Mouse (Mus musculus): ENCODE results near the gene Cd300lf. TPM values are rescaled to one million over a fixed set of nuclear protein-coding genes. Genes with fewer than 3 reads are reported as not detected.

Cd300lf gene
- polyA plus RNA-seq, 1 experiment, result 6.9 TPM

DNA sequence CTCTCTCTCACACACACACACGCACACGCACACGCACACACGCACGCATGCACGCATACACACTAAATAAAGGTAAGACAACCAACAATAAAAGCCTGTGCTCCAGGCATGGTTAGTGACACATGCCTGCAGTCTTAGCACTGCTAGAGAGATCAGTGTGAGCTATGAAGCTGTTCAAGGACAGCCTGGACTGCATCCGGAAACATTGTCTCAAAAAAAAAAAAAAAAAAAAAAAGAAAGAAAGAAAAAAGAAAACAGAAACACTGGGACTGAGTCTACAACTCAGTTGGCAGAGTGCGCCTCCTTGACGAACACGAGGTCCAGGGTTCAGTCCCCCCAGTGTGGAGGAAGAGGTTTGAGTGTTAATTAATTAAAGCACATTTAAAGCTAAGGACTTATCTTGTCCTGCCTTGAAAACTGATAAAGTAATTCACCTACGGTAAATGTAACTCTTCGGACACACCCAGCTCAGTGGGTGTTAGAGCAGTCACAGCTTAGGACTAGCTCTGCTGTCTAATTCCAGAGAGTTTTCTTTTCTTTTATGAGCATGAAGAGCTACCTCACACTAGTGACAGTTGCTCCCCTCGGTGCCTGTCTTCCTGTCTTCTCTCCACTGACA lies 4.2 kb downstream of the Cd300lf start:
- 70% methylated on average over 13 of the region's 13 CpGs for WGBS
- Histone ChIP-seq H3K4me1 (ENCODE audit: control insufficient read depth, insufficient read depth, insufficient read length, low read length) (no peaks in the 10 kb centered on the region), H3K4me3 (ENCODE audit: low read depth, low read length) (no peak overlapping the region), H3K36me3 (ENCODE audit: control insufficient read depth, insufficient read depth, low read length) (no peaks in the 10 kb centered on the region), H3K27me3 (ENCODE audit: control insufficient read depth, insufficient read depth, low read length) (no peaks in the 10 kb centered on the region), H3K27ac (ENCODE audit: insufficient read depth, low read depth, low read length) (no peak overlapping the region)
- TF ChIP-seq CTCF (IDR thresholded peaks at IDR 0.05; ENCODE audit: extremely low read depth, insufficient read length, insufficient replicate concordance, low read depth, low read length) (no peak), POLR2A (IDR thresholded peaks at IDR 0.05; ENCODE audit: low read depth, low read length) (no peak)

DNA sequence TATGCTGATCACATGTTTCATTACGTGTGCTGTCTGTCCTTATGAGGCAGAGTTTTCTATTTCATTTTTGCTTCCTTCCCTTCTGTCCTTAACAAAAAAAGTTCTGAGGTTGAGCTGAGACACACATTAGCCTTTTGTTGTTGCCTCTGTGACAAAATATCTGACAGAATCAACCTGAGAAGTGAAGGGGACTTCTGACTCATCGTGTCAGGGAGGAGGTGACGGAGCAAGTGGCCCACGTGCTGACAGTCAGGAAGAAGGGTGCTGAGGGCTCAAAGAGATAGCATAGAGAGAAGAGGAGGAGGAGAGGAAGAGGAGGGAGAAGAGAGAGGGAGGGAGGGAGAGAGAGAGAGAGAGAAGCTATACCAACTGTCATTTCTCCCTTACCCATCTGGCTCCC lies 5.3 kb downstream of the Cd300lf start:
- Histone ChIP-seq H3K4me1 (ENCODE audit: control insufficient read depth, insufficient read depth, insufficient read length, low read length) (no peaks in the 10 kb centered on the region), H3K4me3 (ENCODE audit: low read depth, low read length) (no peak overlapping the region), H3K27ac (ENCODE audit: insufficient read depth, low read depth, low read length) (no peak overlapping the region), H3K36me3 (ENCODE audit: control insufficient read depth, insufficient read depth, low read length) (no peaks in the 10 kb centered on the region), H3K27me3 (ENCODE audit: control insufficient read depth, insufficient read depth, low read length) (no peaks in the 10 kb centered on the region)
- TF ChIP-seq CTCF (IDR thresholded peaks at IDR 0.05; ENCODE audit: extremely low read depth, insufficient read length, insufficient replicate concordance, low read depth, low read length), result no peak
- no peak for TF ChIP-seq POLR2A (IDR thresholded peaks at IDR 0.05; ENCODE audit: low read depth, low read length)
- WGBS, result 61% methylated on average over 4 of the region's 4 CpGs

DNA sequence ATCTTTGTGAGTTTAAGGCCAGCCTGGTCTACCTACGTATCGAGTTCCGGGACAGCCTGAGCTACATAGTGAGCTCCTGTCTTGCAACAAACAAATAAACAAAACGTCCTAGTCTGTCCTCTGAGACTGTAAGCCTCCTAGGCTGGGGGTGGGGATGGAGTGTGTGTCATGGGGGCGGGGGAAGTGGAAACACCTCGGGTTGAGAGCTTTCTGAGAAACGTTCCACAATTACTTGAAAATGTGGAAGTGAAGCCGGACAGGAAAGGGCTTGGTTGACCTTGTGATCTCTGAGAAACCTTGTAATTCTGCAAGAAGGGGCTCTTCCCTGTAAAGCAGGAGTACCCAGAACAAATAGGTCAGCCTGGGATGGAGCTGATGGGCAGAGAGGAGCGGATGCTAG lies 14.4 kb downstream of the Cd300lf start:
- WGBS, result 62% methylated on average over 9 of the region's 9 CpGs

GRCm38 (mm10) chr11:115112196-115112595 lies 21.6 kb downstream of the Cd300lf start:
- Histone ChIP-seq H3K27me3 (ENCODE audit: control insufficient read depth, insufficient read depth, low read length) (no peaks in the 10 kb centered on the region), H3K4me1 (ENCODE audit: control insufficient read depth, insufficient read depth, insufficient read length, low read length) (no peaks in the 10 kb centered on the region), H3K27ac (ENCODE audit: insufficient read depth, low read depth, low read length) (no peak overlapping the region), H3K4me3 (ENCODE audit: low read depth, low read length) (no peak overlapping the region), H3K36me3 (ENCODE audit: control insufficient read depth, insufficient read depth, low read length) (no peaks in the 10 kb centered on the region)
- TF ChIP-seq CTCF (IDR thresholded peaks at IDR 0.05; ENCODE audit: extremely low read depth, insufficient read length, insufficient replicate concordance, low read depth, low read length) (no peak), POLR2A (IDR thresholded peaks at IDR 0.05; ENCODE audit: low read depth, low read length) (no peak)
- 48% methylated on average over 3 of the region's 3 CpGs for WGBS

More for the DNA sequence above, 14.4 kb downstream of the Cd300lf start:
- no peak for TF ChIP-seq POLR2A (IDR thresholded peaks at IDR 0.05; ENCODE audit: low read depth, low read length)
- no peak for TF ChIP-seq CTCF (IDR thresholded peaks at IDR 0.05; ENCODE audit: extremely low read depth, insufficient read length, insufficient replicate concordance, low read depth, low read length)
- no peaks in the 10 kb centered on the region for H3K36me3 ChIP-seq (ENCODE audit: control insufficient read depth, insufficient read depth, low read length)
- 0 out of 2 replicates have a peak, but pooled peaks cover 2% of the 10 kb centered on the region for H3K4me1 ChIP-seq (ENCODE audit: control insufficient read depth, insufficient read depth, insufficient read length, low read length)
- H3K27me3 ChIP-seq (ENCODE audit: control insufficient read depth, insufficient read depth, low read length), result no peaks in the 10 kb centered on the region
- no peak overlapping the region for H3K27ac ChIP-seq (ENCODE audit: insufficient read depth, low read depth, low read length)
- H3K4me3 ChIP-seq (ENCODE audit: low read depth, low read length), result no peak overlapping the region

DNA sequence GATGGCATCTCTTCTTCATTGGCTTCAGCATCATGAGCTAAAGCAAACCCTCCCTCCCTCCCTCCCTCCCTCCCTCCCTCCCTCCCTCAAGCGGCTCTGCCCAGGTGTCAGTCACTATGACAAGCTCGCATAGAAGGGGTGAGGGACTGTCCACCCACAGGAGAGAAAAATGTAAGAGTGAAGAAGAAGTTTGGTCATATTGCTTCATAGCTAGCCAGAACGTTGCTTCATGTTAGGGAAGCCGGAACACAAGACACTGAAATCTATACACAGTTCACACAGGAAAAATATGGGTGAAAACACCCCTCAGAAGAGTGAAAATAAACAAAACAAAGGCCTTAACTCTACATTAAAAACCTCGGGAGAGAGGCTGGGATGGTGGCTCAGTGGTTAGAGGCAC lies 23.5 kb downstream of the Cd300lf start:
- Histone ChIP-seq H3K27me3 (ENCODE audit: control insufficient read depth, insufficient read depth, low read length) (no peaks in the 10 kb centered on the region), H3K27ac (ENCODE audit: insufficient read depth, low read depth, low read length) (no peak overlapping the region), H3K36me3 (ENCODE audit: control insufficient read depth, insufficient read depth, low read length) (no peaks in the 10 kb centered on the region), H3K4me3 (ENCODE audit: low read depth, low read length) (no peak overlapping the region), H3K4me1 (ENCODE audit: control insufficient read depth, insufficient read depth, insufficient read length, low read length) (no peaks in the 10 kb centered on the region)
- 56% methylated on average over 4 of the region's 5 CpGs for WGBS
- TF ChIP-seq CTCF (IDR thresholded peaks at IDR 0.05; ENCODE audit: extremely low read depth, insufficient read length, insufficient replicate concordance, low read depth, low read length) (no peak), POLR2A (IDR thresholded peaks at IDR 0.05; ENCODE audit: low read depth, low read length) (no peak)

DNA sequence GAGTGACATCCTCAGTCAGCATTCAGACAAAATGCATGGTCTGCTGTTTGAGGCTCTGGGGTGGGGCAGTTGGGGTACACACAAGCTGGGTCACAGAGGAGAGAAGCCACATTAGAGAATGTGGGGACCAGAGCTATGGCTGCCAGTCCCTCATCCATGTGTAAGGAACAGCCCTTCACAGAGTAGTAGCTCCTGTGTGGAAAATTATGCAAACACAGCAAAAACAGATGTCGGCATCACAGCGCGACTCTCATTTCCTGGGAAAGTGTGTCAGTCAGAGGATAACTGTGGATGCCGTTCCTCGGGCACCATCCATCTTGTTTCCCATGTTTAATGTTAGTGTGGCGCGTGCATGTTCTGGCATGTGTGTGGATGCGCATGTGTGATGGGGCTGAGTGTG lies 25.6 kb downstream of the Cd300lf start:
- WGBS, result 89% methylated on average over 8 of the region's 8 CpGs
- no peak for TF ChIP-seq CTCF (IDR thresholded peaks at IDR 0.05; ENCODE audit: extremely low read depth, insufficient read length, insufficient replicate concordance, low read depth, low read length)
- no peak for TF ChIP-seq POLR2A (IDR thresholded peaks at IDR 0.05; ENCODE audit: low read depth, low read length)

DNA sequence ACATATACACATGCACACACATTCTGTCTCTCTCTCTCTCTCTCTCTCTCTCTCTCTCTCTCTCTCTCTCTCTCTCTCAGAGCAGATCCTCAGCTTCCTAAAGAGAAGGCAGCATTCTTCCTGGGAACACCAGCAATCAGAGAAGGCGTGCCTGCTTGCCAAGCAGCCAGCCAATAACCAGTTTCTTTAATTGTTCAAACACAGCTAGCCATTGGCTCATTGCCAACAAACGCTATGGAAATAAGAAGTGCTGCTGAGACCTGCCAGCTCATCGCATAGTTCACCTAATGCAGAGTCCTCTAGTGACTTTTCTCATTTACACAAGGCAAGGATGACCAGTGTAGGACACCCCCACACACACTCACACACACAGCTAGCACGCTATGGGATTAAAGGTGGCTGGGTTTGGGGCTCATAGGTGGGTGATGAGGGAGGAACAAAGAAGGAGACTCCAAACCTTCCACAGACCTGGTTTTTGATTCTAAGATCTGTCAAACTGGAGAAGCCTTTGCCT lies 26.3 kb downstream of the Cd300lf start:
- WGBS, result 15% methylated on average over 4 of the region's 4 CpGs
- Histone ChIP-seq H3K36me3 (ENCODE audit: control insufficient read depth, insufficient read depth, low read length) (no peaks in the 10 kb centered on the region), H3K4me3 (ENCODE audit: low read depth, low read length) (no peak overlapping the region), H3K27ac (ENCODE audit: insufficient read depth, low read depth, low read length) (no peak overlapping the region), H3K27me3 (ENCODE audit: control insufficient read depth, insufficient read depth, low read length) (no peaks in the 10 kb centered on the region), H3K4me1 (ENCODE audit: control insufficient read depth, insufficient read depth, insufficient read length, low read length) (no peaks in the 10 kb centered on the region)
- TF ChIP-seq CTCF (IDR thresholded peaks at IDR 0.05; ENCODE audit: extremely low read depth, insufficient read length, insufficient replicate concordance, low read depth, low read length), result no peak
- TF ChIP-seq POLR2A (IDR thresholded peaks at IDR 0.05; ENCODE audit: low read depth, low read length), result no peak

More for the DNA sequence above, 25.6 kb downstream of the Cd300lf start:
- H3K4me1 ChIP-seq (ENCODE audit: control insufficient read depth, insufficient read depth, insufficient read length, low read length), result no peaks in the 10 kb centered on the region
- H3K36me3 ChIP-seq (ENCODE audit: control insufficient read depth, insufficient read depth, low read length), result no peaks in the 10 kb centered on the region
- no peak overlapping the region for H3K27ac ChIP-seq (ENCODE audit: insufficient read depth, low read depth, low read length)
- no peak overlapping the region for H3K4me3 ChIP-seq (ENCODE audit: low read depth, low read length)
- no peaks in the 10 kb centered on the region for H3K27me3 ChIP-seq (ENCODE audit: control insufficient read depth, insufficient read depth, low read length)

All from small intestine, adult 2 months (tissue).